Mouse (Mus musculus) G1E (cell line): ENCODE data around the gene Calm1.
A peak's percentile ranks its signal among the peaks of the same experiment; 100 is the strongest.

Experiments used
- CTCF ChIP-seq: IDR thresholded peaks from 2 replicates; pipeline ENCODE4 v1.5.1; 2012; ENCODE audit warnings: low read depth, low read length, inconsistent platforms, mixed read lengths
- GATA1 ChIP-seq: IDR thresholded peaks from 2 replicates; pipeline ENCODE4 v1.6.1; 2012; ENCODE audit warnings: borderline replicate concordance, low read length, inconsistent platforms, mixed read lengths
- TAL1 ChIP-seq: conservative IDR thresholded peaks from 2 replicates; pipeline ENCODE4 v1.6.1; 2012; ENCODE audit warnings: low read depth, low read length, inconsistent platforms, mixed read lengths

DNA sequence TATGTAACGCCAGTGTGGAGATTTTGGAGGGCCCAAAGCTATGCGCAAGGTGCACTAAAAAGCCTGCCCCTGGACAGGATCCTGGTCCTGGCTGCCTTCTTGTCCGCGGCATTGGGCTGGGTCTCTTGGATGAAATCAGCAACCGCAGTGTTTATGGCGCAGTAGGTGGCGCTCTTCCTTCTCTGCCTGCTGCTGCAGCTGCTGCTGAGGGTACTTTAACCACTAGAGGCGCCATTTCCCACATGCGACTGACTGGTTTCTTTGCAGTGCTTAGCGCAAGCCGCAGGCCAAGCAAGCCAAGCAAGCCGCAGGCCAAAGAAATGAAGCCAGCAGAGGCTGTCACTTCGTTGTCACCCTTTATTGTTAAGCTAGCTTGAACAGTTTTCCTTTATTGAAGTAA lies 2.6 kb downstream of the Calm1 start:
- no peak for TF ChIP-seq GATA1
- TF ChIP-seq CTCF, result peak; percentile 100
- TF ChIP-seq TAL1, result no peak
